Mouse (Mus musculus): ENCODE results near the gene Olfr374. TPM values are rescaled to one million over a fixed set of nuclear protein-coding genes. Genes with fewer than 3 reads are reported as not detected.

Gene Olfr374
- polyA plus RNA-seq, 1 experiment: not detected

DNA sequence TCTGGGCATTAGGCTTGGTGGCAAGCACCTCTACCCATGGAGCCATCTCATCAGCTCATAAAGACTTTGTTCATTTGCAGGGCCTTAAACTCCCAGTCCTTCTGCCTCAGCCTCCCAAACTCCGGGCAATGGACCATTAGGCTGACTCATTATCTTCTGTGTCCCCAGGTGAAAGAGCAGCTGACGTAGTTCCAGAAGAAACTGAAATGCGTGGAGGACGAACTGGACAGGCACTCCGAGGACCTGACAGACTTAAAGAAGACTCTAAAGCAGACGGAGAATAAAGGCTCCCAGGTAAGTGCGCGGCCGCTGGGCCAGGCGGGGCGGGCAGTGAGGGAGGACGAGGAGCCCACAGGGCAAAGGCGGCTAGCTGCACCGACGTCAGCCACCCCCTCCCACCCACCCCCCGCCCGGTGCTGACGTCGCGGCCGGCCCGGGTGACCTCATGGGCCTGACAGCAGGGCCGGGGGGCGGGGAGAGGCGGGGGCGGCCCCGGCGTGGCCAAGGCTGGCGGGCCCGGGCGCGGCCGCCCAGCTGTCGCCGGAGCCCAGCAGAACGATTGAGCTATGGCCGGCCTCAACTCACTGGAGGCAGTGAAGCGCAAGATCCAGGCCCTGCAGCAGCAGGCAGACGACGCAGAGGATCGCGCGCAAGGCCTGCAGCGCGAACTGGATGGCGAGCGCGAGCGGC is 28.1 kb downstream of the Olfr374 start, which contains the start of gene Tpm4:
Gene Tpm4 (plus strand): TSS at position 220 of the 690 bp plus-strand sequence.
- under 1% methylated on average over 48 of the region's 49 CpGs for WGBS
- DNase-seq (ENCODE audit: low read depth, low spot score): no peak

DNA sequence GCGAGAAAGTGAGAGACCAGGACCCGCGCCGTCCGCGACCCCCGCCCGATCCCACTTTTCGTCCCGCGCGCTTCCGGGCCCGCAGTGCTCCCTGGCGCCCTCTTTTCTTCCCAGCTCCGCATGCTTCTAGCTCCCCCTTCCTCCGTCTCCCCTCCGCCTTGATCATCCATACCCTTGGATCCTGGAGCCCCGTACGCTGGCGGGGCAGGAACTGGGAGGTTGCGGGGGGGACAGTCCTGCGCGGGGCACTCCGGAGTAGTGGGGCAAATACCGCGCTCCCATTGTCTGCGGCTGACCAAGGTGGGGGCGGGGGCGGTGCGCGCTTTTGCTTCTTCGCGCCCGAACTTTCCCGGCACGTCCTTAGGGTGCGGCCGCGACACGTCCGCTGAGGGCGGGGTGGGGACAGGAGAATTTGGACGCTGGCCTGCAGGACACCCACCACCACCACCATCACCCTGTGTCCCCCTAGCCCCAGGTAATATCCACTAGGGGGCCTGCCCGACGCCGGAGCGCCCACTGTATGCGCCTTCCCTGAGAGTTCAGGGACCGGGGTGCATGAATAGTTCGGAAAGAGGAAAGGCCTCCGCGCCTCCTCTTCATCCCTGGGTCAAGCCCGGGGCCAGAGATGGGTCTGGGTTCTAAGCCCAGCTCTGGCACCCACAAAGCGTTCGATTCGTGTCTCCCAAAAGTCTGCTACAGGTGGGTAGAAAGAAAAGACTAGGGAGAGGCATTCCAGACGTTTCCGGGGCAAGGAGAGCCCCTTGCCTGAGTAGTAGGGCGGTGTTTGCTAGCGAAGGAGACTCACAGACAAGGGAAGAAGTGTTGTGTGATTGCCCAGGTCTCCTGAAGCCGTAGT is 28.8 kb downstream of the Olfr374 start:
- DNase-seq (ENCODE audit: low read depth, low spot score): no peak
- WGBS: under 1% methylated on average over 62 of the region's 62 CpGs

DNA sequence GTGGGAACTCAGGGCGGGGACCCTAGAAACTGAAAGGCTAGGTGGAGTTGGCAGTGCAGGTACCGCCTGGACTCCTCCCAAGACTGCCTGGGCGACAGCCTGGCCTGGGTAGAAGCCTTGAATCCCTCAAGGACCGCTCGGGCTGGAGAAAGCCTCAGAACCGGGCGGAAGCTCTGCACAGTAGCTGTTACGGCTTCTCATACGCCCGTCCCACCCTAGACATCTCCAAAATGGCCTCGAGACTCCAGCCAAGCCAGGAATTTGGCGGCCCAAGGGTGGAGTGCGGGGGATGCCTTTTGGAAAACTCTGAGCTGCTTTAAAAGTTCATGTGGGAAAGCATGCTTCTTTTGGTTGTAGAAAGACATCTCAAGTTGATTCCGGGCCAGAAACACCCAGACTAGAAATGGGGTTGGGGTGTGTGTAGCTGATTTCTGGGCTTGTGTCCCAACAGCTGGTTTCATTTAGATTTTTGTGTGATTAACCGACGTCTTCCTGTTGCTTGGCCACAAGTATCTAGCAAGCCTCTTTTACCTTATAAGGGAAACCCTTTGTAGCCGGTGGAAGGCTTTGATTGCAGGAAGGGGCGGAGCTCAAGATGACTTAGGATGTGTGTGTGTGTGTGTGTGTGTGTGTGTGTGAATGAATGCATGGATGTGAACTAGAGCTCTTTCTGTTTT is 29.6 kb downstream of the Olfr374 start:
- peak; percentile 44 for DNase-seq (ENCODE audit: low read depth, low spot score)
- WGBS: under 1% methylated on average over 18 of the region's 18 CpGs

DNA sequence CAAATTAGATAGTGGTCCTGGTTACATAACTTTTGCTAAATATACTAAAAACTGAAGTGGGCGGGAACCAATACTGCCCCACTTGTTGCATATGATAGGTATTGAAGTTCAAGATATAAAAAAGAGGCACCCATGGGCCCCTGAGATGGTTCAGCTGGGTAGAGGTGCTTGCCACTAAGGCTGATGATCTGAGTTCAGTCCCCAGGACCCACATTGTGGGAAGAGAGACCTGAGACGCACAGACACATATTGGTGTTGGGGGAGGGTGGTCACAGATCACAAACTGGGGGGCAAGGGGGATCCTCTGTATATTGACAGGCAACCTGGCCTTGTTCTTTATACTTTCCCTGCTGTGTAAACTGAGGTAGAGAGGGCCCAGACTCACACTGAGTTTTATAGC is 30.6 kb downstream of the Olfr374 start:
- no peak for DNase-seq (ENCODE audit: low read depth, low spot score)
- WGBS: 79% methylated on average over 2 of the region's 2 CpGs

DNA sequence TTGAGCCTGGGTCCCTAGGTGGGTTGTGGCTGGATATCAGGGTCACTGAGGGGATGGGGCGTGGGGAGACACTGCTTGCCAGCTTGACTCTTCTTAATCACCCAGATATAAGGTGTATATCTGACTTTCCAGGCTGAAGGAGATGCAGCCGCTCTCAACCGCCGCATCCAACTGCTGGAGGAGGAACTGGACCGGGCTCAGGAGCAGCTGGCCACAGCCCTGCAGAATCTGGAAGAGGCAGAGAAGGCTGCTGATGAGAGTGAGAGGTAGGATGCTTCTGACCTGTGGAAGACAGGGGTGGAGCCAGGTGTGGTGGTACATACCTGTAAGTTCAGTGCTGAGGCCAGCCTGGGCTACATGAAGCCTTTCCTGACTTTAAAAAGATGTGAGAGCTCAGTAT is 31.6 kb downstream of the Olfr374 start:
- DNase-seq (ENCODE audit: low read depth, low spot score): no peak
- 84% methylated on average over 5 of the region's 5 CpGs for WGBS

DNA sequence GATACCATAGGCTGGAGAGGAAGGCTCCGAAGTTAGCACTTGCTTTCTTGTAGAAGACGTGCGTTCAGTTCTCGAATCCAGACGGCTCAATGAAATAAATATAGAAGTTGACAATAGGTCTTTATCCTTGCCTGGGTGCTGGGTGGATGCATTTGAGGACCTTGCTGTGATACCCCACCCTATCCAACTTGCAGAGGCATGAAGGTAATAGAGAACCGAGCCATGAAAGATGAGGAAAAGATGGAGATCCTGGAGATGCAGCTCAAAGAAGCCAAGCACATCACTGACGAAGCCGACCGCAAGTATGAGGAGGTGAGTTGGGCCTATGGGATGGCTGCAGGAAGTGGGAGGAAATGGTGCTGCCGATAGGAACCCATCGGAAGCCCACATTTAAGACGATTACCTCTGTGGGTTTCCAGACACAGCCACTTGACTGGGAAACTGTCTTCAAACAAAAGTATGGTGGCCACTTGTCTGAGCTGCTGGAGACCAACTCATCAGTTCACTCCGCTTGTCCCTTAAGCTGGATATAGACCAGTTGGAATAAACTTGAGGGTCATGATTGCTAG is 36.5 kb downstream of the Olfr374 start:
- 92% methylated on average over 13 of the region's 13 CpGs for WGBS
- no peak for DNase-seq (ENCODE audit: low read depth, low spot score)

DNA sequence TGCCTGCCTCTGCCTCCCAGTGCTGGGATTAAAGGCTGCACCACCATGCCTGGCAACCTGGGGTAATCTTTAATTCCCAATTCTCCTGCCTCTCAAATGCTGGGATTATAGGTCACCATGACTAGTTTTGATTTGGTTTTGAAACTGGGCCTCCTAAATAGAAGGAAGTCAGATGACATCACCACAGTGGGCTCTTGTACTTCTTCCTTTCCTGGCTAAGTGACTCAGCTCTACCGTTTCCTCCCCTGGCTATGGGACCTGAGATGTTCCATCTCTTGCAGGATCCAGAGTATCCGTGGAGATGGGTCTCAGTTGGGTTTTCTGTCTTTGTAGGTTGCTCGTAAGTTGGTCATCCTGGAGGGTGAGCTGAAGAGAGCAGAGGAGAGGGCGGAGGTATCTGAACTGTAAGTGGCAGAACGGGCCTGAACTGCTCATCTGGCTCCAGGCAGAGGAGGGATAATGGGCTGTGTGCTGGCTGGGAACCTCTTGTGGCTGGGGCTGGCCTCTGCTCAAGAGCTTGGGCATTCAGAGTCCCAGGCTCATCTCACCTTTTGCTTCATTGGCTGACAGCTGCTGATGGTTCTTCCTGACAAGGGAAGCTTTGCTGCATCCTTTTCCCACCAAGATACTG is 37.6 kb downstream of the Olfr374 start:
- WGBS: 77% methylated on average over 5 of the region's 5 CpGs

DNA sequence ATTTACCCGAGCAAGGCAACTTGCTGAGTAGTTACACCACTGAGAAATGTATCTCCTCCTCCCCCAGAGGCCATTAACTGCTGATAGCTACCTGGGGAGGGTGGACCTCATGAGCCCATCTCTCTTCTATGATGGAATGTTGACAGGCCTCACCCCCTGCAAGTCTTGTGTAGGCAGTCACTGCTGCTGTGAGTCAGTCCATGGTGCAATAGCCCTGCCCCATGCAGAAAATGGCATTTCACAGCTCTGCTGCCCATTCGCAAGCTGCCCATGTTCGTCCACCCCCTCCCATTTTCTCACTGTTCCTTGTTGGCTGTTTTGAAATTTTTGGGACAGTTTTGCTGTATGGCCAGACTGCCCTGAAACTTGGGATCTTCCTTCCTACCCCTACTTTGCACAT is 38.7 kb downstream of the Olfr374 start:
- no peak for DNase-seq (ENCODE audit: low read depth, low spot score)
- WGBS: 77% methylated on average over 3 of the region's 3 CpGs

More for the DNA sequence above, 37.6 kb downstream of the Olfr374 start:
- no peak for DNase-seq (ENCODE audit: low read depth, low spot score)

DNA sequence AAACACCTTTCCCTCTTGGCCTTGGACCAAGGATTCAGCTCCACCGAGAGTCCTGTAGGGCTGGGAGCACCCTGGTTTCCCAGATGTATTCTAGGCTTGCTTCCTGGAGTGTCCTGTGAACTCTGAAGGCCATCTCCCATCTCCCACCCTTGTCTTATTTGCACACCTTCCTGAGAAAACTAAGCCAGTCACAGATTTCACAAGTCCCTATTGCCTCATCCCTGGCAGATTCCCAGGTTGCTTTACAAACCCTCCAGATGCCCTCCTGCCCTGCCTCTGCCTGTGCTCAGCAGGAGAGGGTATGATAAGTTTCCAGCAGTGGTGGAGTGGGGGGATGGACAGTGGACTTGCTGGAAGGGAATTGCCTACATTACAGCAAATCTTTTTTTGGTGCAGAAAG is 39.2 kb downstream of the Olfr374 start:
- DNase-seq (ENCODE audit: low read depth, low spot score): no peak
- WGBS: 16% methylated on average over 1 of the region's 1 CpGs

DNA sequence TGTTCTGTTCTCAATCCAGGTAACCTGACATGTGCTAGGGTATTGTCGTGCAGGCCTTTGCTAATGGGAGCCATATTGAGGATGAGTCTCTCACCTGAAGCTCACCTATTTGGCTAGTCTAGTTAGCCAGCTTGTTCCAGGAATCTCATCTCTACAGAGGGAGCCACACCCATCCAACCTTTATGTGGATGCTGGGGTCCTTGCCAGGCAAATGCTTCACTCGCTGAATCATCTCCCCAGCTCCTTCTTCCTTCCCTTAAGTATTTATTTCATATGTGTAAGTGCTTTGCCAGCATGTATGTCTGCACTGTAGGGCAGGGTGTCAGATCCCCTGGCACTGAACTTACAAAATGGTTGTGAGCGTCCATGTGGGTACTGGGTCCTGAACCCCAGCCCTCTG is 39.7 kb downstream of the Olfr374 start:
- 83% methylated on average over 3 of the region's 3 CpGs for WGBS
- DNase-seq (ENCODE audit: low read depth, low spot score): no peak

DNA sequence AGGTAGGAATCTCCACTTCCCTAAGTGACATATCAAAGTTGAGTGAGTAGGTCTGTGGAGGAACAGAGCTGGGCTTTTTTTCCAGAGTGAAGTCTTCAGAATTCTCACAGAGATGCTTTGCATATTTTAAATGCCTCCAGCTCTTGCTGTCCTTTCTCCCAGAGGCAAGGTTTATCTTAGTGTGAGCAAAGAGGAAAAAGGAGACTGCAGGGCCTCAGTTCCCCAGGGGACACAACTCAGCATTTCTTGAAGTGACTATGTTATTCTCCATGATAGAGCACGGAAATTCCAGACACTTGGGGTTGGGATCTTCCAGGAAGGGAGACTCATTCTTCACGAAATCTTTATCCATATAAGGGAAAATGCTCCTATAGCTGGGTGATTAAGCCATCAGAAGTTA is 40.4 kb downstream of the Olfr374 start:
- DNase-seq (ENCODE audit: low read depth, low spot score): no peak
- WGBS: 81% methylated on average over 2 of the region's 2 CpGs

DNA sequence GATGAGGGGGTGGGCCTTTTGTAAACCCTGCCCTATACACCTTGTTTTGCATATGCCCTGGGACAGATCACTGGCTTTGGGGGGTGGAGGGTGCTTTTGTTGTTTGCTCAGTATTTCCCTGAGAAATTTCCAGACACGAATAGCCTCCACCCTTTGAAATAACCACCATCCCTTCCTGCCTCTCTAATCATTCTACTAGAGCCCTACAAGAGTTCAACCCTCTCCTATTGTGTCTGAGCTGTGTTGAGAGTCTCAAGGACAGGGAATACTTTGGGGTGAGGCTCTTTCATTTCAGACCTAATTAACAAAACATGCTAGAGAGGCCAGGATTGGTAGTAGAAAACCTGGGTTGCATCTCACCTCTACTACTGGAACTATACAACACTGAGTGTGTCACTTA is 42.2 kb downstream of the Olfr374 start:
- DNase-seq (ENCODE audit: low read depth, low spot score): no peak
- 50% methylated on average over 1 of the region's 1 CpGs for WGBS

DNA sequence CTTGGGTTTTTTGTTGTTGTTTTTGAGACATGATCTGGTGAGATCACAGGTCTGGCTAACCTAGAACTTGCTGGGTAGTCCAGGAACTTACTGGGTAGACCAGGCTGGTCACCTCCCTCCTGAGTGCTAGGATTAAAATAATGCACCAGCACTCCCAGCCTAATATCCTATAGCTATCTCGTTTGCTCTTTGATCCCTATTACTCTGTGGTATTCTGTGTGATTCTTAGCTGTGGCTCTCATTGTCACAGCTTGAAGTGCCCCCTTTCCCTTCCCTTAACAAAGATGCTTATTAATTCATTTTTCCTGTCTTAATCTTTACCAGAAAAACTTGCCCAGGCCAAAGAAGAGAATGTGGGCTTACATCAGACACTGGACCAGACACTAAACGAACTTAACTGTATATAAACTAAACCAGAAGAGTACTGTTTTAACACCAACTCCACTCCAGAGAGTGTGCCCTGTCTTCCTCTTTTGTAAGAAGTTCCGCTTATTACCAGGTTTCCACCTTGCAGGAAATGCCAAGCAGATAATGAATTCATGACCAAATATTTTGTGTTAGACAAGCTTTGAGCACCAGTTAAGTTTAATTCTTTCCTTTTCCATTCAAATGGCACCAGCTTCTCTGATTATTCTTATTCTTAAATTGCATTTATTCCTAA is 44.7 kb downstream of the Olfr374 start:
- WGBS: 67% methylated on average over 3 of the region's 3 CpGs
- no peak for DNase-seq (ENCODE audit: low read depth, low spot score)

DNA sequence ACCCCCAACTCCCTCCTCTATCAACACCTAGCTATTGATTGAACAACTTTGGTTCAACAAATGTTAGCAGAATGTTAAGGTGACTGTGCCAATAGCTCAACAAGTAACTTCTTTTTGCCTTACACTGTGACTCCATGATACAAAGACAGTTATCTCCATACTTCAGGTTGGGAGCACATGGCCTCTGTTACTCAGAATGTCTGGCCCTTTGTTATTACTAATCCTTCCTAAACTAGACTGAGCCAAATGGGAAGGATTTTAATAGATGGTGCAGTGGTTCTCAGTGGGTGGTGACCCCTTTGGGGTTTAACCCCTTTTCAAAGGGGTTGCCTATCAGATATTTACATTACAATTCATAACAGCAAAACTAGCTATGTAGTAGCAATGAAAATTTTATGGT is 46.5 kb downstream of the Olfr374 start:
- no peak for DNase-seq (ENCODE audit: low read depth, low spot score)

DNA sequence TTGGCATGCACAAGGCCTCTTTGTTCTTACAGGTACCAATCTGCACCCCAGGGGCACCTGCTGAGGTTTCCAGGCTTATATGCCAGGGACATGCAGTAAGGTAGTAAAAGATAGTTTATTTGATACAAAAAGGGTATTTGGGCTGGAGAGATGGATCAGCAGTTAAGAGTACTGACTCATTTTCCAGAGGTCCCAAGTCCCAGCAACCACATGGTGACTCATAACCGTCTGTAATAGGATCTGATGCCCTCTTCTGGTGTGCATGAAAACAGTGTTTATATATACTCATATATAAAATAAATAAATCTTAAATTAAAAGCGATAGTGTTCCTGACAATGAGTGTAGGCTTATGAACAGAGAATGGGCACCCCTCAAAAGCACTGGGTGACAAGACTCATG is 51.3 kb downstream of the Olfr374 start:
- 59% methylated on average over 2 of the region's 2 CpGs for whole genome bisulfite sequencing
- no peak for DNase-seq (ENCODE audit: low read depth, low spot score)

DNA sequence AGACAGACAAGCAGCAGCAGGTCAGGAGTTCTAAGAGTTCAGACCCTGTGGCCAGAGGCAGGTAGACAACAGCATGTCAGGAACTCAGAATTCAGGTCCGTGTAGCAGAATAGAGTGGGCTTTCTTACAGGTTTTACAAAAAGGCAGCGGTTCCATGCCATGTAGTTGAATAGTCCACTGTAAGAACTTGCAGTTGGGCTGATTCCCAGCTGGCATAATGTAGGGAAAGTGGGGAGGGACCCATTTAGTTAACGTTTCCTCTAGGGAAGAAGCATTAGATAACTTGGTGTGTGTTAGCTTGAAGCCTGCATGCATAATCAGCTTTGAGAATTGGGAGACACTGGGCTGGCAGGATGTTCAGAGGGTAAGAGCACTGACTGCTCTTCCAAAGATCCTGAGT is 51.9 kb downstream of the Olfr374 start:
- 80% methylated on average over 3 of the region's 3 CpGs for WGBS

DNA sequence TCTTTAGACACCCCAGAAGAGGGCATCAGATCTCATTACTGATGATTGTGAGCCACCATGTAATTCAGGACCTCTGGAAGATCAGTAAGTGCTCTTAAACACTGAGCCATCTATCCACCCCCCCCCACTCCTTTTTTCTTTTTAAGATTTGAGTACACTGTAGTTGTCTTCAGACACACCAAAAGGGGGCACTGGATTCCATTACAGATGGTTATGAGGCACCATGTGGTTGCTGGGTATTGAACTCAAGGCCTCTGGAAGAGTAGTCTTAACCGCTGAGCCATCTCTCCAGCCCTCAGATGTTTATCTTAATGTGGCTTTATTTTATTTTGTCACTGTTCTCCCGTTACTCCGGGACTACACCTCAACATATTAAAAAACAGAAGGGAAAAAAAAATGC is 53.2 kb downstream of the Olfr374 start:
- DNase-seq (ENCODE audit: low read depth, low spot score): no peak
- 36% methylated on average over 3 of the region's 3 CpGs for WGBS

More for the DNA sequence above, 51.9 kb downstream of the Olfr374 start:
- no peak for DNase-seq (ENCODE audit: low read depth, low spot score)

DNA sequence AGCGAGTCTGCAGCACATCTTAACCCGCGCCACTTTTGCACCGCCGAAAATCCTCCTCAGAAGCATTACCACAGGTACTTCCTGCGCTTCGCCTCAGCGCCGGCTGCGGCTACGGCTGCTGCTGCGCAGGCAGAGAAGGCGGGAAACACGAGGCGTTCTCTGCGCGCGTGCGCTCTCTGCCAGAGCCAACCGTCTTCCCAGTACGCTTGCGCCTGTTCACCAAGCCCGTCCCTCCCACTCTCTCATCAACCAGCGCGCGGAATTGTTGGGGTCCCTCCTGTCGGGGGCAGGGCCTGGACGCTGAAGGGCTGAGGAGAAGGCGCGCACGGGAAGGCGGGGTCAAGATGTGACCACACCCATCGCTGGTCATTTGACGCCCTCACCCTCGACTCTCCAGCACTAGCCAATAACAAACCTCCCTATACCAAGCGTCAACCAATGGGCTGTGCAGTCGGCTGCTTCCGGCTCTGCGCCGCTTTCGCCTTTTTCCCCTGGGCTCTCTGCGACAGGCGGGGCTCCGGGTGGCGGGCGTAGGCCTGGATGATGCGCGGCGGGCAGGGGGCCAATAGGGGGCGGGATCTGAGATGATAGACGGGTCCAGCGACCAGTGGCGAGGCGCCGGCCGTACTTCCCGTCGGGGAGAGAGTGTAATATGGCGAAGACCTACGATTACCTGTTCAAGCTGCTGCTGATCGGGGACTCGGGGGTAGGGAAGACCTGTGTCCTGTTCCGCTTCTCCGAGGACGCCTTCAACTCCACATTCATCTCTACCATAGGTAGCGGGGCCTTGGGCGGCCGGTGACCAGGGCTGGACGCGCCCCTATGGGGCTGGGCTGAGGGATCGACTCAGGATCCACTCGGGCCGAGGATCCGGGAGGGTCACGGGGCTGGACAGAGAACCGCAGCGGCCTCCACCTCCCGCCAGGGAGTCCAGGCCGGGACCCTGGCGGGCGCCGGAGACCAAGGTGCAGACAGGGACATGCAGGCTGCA is 54.2 kb downstream of the Olfr374 start, which contains the start of gene Rab8a:
Gene Rab8a (plus strand): TSS at position 494 of the 991 bp plus-strand sequence.
- under 1% methylated on average over 82 of the region's 82 CpGs for WGBS
- DNase-seq (ENCODE audit: low read depth, low spot score): peak; percentile 99
